Mouse (Mus musculus) kidney, adult 2 months (tissue): ENCODE measurements around the gene Cyp4f14. TPM values are rescaled to one million over a fixed set of nuclear protein-coding genes. Genes with fewer than 3 reads are reported as not detected.

Experiments
- DNase-seq: peaks from one replicate; pipeline ENCODE4 v3.0.0; 2021
- H3K27ac ChIP-seq: fragments of 200-500 bp; 2 replicates; pipeline ENCODE4 v1.5.1; 2012; ENCODE audit warnings: low read depth, low read length, control low read depth, inconsistent platforms; ENCODE audit not compliant: insufficient read depth
- H3K27me3 ChIP-seq: fragments of 200-500 bp; replicated peaks from 2 replicates; pipeline ENCODE4 v1.6.1; 2012; ENCODE audit warnings: mild to moderate bottlenecking, moderate library complexity, low read length, inconsistent platforms; ENCODE audit not compliant: control insufficient read depth, insufficient read depth
- H3K36me3 ChIP-seq: fragments of 200-500 bp; 2 replicates; pipeline ENCODE4 v1.6.1; 2012; ENCODE audit warnings: mild to moderate bottlenecking, moderate library complexity, low read length, inconsistent platforms; ENCODE audit not compliant: control insufficient read depth, insufficient read depth
- H3K4me1 ChIP-seq: fragments of 200-500 bp; 2 replicates; pipeline ENCODE4 v1.6.1; 2011; ENCODE audit warnings: low read length; ENCODE audit not compliant: control insufficient read depth, insufficient read depth
- H3K4me3 ChIP-seq: fragments of 200-500 bp; 2 replicates; pipeline ENCODE4 v1.5.1; 2011; ENCODE audit warnings: mild to moderate bottlenecking, low read depth, low read length, control low read depth; ENCODE audit not compliant: insufficient read depth
- CTCF ChIP-seq: fragments of 200-500 bp; conservative IDR thresholded peaks from 2 replicates; pipeline ENCODE4 v1.5.1; 2011; ENCODE audit warnings: low read depth, mild to moderate bottlenecking, control low read depth, low read length, moderate library complexity, mixed read lengths; ENCODE audit not compliant: insufficient read depth, insufficient read length
- POLR2A ChIP-seq: fragments of 200-500 bp; IDR thresholded peaks from one replicate; pipeline ENCODE4 v1.6.1; 2011; ENCODE audit warnings: low read depth, low read length, control low read depth
- WGBS: fragments of 180-500 bp; shearing (Covaris S2); methylation state at CpG from one replicate; pipeline ENCODE4 v1.1.7; 2018; 5-methylcytosine and 5-hydroxymethylcytosine counted together
- polyA plus RNA-seq: library from polyadenylated mRNA; depleted of rRNA; stranded (reverse); fragments of >200 nt; gene quantifications from 2 replicates; pipeline ENCODE4 v1.2.3, GENCODE M21; 2012

Cyp4f14 gene
- polyA plus RNA-seq, 1 experiment = 4.5 TPM

DNA sequence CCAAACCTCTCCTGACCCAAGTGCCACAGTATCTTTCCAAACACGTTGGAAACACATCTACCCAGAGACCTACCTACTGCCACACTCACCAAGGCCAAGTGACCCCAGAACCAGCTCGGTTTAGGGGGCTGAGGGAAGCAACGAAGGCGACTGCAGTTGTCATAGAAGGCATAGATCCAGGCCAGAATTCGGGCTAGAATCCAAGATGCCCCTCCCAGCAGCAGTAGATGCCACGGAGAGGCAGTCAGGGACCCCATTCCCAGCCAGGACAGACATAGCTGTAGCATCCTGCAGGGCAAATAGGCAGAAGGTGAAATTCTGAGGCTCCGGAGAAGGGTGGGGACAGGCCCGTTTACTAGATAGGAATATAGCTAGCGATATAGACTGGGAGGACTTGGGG is 29.6 kb upstream of the Cyp4f14 start:
- Histone ChIP-seq H3K36me3 (no peaks in the 10 kb centered on the region), H3K4me1 (peaks cover 13% of the 10 kb centered on the region), H3K27ac (peak overlapping the region; percentile 84), H3K4me3 (peak overlapping the region; percentile 80), H3K27me3 (no peaks in the 10 kb centered on the region)
- TF ChIP-seq POLR2A = no peak
- TF ChIP-seq CTCF = no peak
- WGBS = 35% methylated on average over 9 of the region's 9 CpGs
- DNase-seq = no peak

DNA sequence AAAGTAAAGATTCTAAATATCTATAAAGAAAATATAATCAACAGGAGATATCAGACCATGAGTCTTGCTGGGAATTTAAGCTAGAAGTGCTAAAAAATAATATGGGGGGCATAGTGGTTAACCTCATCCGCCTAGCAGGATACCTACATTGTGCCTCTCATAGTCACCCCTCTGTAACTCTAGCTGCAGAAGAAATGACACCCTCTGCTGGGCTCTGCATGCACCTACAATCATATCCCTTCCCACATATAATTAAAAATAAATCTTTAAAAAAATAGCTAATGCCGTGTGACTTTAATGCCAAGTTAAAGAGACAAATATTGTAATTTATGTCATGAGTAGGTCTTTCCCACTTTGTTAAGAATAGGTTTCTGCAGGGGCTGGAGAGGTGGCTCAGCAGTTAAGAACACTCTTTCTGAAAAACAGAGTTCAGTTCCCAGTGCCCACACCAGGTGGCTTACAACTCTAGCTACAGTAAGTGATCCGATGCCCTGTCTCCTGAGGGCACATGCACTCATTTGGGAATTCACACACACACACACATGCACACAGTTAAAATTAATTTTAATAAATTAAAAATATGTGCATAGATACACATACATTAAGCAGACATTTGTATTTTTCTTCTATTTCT is 27.4 kb upstream of the Cyp4f14 start:
- Histone ChIP-seq H3K27ac (no peak overlapping the region), H3K27me3 (no peaks in the 10 kb centered on the region), H3K4me1 (peaks cover 13% of the 10 kb centered on the region), H3K4me3 (no peak overlapping the region), H3K36me3 (no peaks in the 10 kb centered on the region)
- 56% methylated on average over 3 of the region's 3 CpGs for WGBS
- DNase-seq = no peak
- TF ChIP-seq CTCF = peak; percentile 31; the same call in 1 of the 2 replicates
- no peak for TF ChIP-seq POLR2A

DNA sequence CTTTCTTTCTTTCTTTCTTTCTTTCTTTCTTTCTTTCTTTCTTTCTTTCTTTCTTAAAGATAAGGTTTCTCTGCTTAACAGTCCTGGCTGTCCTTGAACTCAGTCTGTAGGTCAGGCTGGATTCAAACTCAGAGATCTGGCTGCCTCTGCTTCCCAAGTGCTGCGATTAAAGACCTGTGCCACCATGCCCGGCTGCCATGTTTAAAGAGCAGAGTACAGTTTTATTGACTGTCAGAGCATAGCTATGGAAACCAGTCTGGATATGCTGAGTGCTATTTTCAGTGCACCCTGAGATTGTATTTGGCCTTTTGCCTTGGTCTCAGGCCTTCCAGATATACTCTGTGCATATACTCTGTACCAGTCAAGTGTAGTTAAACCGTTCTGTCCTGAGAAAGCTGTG is 26.5 kb upstream of the Cyp4f14 start:
- 93% methylated on average over 3 of the region's 3 CpGs for WGBS
- H3K4me1 ChIP-seq = peaks cover 13% of the 10 kb centered on the region
- no peaks in the 10 kb centered on the region for H3K27me3 ChIP-seq
- no peak overlapping the region for H3K27ac ChIP-seq
- no peak overlapping the region for H3K4me3 ChIP-seq
- TF ChIP-seq CTCF (no peak), POLR2A (no peak)
- DNase-seq = no peak
- no peaks in the 10 kb centered on the region for H3K36me3 ChIP-seq

GRCm38 (mm10) chr17:32939831-32940230 is 22.7 kb upstream of the Cyp4f14 start:
- Histone ChIP-seq H3K27ac (no peak overlapping the region), H3K4me3 (no peak overlapping the region)
- WGBS = 81% methylated on average over 4 of the region's 4 CpGs

DNA sequence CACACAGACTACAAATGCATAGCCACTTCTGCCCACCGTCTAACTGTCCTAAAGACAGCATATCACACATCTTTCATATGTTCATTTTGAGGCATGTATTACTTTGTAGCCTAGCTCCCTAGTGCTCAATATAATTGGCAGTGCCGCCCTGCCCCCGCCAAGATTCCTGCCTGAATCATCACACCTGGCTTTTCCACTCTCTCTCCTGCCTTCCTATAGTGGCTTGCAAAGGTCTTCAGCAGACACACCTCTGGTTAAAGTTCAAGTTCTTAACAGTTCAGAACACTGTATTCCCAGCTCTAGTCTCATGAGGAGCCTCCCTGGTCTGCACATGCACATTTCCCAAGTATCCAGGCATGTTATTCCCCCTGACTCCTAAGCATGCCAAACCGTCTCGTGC is 10.7 kb upstream of the Cyp4f14 start:
- H3K27me3 ChIP-seq = no peaks in the 10 kb centered on the region
- no peak for TF ChIP-seq CTCF
- TF ChIP-seq POLR2A = no peak
- 77% methylated on average over 5 of the region's 5 CpGs for WGBS
- no peak for DNase-seq
- no peaks in the 10 kb centered on the region for H3K36me3 ChIP-seq
- H3K4me1 ChIP-seq = 0 out of 2 replicates have a peak, but pooled peaks cover 6% of the 10 kb centered on the region
- no peak overlapping the region for H3K4me3 ChIP-seq
- H3K27ac ChIP-seq = no peak overlapping the region

More at GRCm38 (mm10) chr17:32939831-32940230, 22.7 kb upstream of the Cyp4f14 start:
- no peaks in the 10 kb centered on the region for H3K36me3 ChIP-seq
- no peak for DNase-seq
- no peaks in the 10 kb centered on the region for H3K4me1 ChIP-seq
- TF ChIP-seq CTCF (no peak), POLR2A (no peak)
- no peaks in the 10 kb centered on the region for H3K27me3 ChIP-seq

DNA sequence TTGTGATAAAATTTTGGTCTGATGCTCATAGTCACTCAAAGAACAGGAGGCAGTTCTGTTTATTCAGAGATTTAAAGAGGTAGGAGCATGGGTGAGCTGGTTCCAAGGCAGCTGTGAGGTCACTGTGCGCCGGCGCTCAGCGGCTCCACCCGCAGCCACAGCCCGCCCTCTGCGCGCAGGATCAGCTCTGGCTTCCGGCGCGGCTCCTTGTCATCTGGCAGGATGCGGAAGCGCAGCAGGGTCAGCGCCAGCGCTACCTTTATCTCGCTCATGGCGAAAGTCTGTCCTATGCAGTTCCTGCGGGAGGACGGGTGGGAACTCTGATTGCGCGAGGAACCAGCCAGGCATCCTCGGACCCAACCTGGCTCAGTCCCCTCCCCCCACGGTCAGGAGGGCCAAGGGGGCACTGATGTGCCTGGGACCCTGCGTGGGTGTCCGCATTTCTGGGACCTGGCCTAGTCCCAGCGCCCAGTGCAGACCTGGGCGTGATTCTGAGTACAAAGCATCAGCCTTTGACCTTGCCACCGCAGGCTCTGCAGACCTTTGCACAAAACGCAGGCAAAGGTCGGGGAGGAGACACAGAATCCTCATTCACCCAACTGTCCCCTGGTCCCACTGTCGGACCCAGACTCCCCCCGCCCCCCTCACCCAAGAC is 7.6 kb upstream of the Cyp4f14 start:
- Histone ChIP-seq H3K36me3 (no peaks in the 10 kb centered on the region), H3K4me3 (peak overlapping the region; percentile 59), H3K27ac (peak overlapping the region; percentile 36), H3K4me1 (0 out of 2 replicates have a peak, but pooled peaks cover 6% of the 10 kb centered on the region), H3K27me3 (no peaks in the 10 kb centered on the region)
- 11% methylated on average over 32 of the region's 32 CpGs for WGBS
- DNase-seq = peak; percentile 80
- TF ChIP-seq CTCF (no peak), POLR2A (peak; percentile 58)

- 94% methylated on average over 1 of the region's 1 CpGs for WGBS
- TF ChIP-seq POLR2A (no peak), CTCF (no peak)
- 0 out of 2 replicates have a peak, but pooled peaks cover 6% of the 10 kb centered on the region for H3K4me1 ChIP-seq
- no peak for DNase-seq
- H3K27ac ChIP-seq = no peak overlapping the region
- H3K27me3 ChIP-seq = no peaks in the 10 kb centered on the region
- no peak overlapping the region for H3K4me3 ChIP-seq
- H3K36me3 ChIP-seq = no peaks in the 10 kb centered on the region
These were observed 6.5 kb upstream of the Cyp4f14 start for GRCm38 (mm10) chr17:32923681-32924080.
